23 mouse cellular contexts compared by ENCODE assay signal in the genomic region with DNA sequence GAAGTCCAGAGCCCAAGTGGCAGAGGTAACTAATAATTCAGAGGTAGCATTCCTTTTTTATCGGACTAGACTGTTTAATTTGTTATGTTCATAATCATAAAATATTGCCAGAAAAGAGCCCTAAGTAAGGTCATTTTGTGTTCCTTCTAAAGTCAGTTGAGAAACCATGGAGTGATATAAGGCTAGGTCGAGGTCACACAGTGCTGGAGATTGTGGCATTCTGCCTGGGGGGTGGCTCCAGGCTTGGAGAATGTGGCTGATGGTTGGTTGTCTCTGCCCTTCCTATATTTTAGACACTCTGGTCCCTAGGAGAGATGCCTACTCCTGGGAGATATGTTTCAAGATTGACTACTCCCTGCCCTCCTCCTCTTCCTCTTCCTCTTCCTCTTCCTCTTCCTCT.
"Had no signal": no experiment of that assay in that cellular context is flagged by ENCODE, and none has a peak within 500 bp of the region (broad histone marks: within the 10 kb centered on the region; RNA-seq: fewer than 3 reads in every experiment).

No protein-coding gene starts in this region.

- H3K4me3 ChIP-seq: gastrocnemius, adult 2 months; heart, adult 2 months; heart, embryonic 13.5 days; heart, embryonic 15.5 days; hindbrain, embryonic 13.5 days; hindbrain, embryonic 15.5 days; layer of hippocampus, adult 2 months; left cerebral cortex, adult 2 months; limb, embryonic 13.5 days; limb, embryonic 15.5 days; liver, embryonic 12.5 days had no signal

- H3K4me1 ChIP-seq: hindbrain, embryonic 13.5 days; hindbrain, embryonic 15.5 days; limb, embryonic 13.5 days; liver, embryonic 12.5 days had no signal

- H3K27ac ChIP-seq: gastrocnemius, adult 2 months; heart, adult 2 months; heart, embryonic 13.5 days; heart, embryonic 15.5 days; hindbrain, embryonic 13.5 days; hindbrain, embryonic 15.5 days; hindbrain, postnatal 0 days; layer of hippocampus, adult 2 months; left cerebral cortex, adult 2 months; limb, embryonic 13.5 days; limb, embryonic 15.5 days; liver, embryonic 12.5 days; liver, embryonic 14.5 days had no signal

- DNase-seq: gastrocnemius, adult 2 months; gastrocnemius, postnatal 10 days; gastrocnemius, postnatal 36 days; heart, adult 11 months; heart, adult 2 months; heart, postnatal 14 days; heart, postnatal 36 days; kidney, adult 11 months; kidney, postnatal 10 days; kidney, postnatal 25 days; kidney, postnatal 4 days; left cerebral cortex, postnatal 4 days had no signal
